Mouse (Mus musculus) embryonic facial prominence, embryonic 11.5 days (tissue): Measurements from ENCODE around the gene Serpinb6b. TPM values are rescaled to one million over a fixed set of nuclear protein-coding genes. Genes with fewer than 3 reads are reported as not detected.
"Not testable (repeated sequence)": the region's sequence is repeated elsewhere in the genome, so short reads cannot be mapped to it uniquely, and the experiment has no call there.

ENCODE experiments used
- ATAC-seq: fragments of 200-750 bp; cut with Nextera tagmentation; replicated peaks from 2 replicates; pipeline ENCODE4 v1.8.0; 2017; ENCODE audit warnings: low read depth; ENCODE audit not compliant: insufficient number of reproducible peaks, low FRiP score, low TSS enrichment
- DNase-seq: peaks from one replicate; pipeline ENCODE4 v3.0.0-alpha.2; 2015; ENCODE audit warnings: low spot score
- H3K27ac ChIP-seq: fragments of 300-500 bp; sonication (generic); replicated peaks from 2 replicates; pipeline ENCODE4 v1.5.1; 2014; ENCODE audit warnings: mild to moderate bottlenecking, low read depth, low read length, control low read depth
- H3K27me3 ChIP-seq: fragments of 300-500 bp; sonication (generic); 2 replicates; pipeline ENCODE4 v1.6.1; 2014; ENCODE audit warnings: mild to moderate bottlenecking, low read length, moderate library complexity, mixed read lengths; ENCODE audit not compliant: control insufficient read depth, insufficient read depth
- H3K36me3 ChIP-seq: fragments of 300-500 bp; sonication (generic); replicated peaks from 2 replicates; pipeline ENCODE4 v1.6.1; 2014; ENCODE audit warnings: low read depth, mild to moderate bottlenecking, low read length, moderate library complexity, mixed read lengths; ENCODE audit not compliant: control insufficient read depth, insufficient read depth
- H3K4me1 ChIP-seq: fragments of 300-500 bp; sonication (generic); 2 replicates; pipeline ENCODE4 v1.6.1; 2014; ENCODE audit warnings: low read length, mixed read lengths; ENCODE audit not compliant: control insufficient read depth, insufficient read depth
- H3K4me2 ChIP-seq: fragments of 300-500 bp; sonication (generic); 2 replicates; pipeline ENCODE4 v1.6.1; 2014; ENCODE audit warnings: low read depth, mild to moderate bottlenecking, control low read depth, low read length, moderate library complexity
- H3K4me3 ChIP-seq: fragments of 300-500 bp; sonication (generic); 2 replicates; pipeline ENCODE4 v1.5.1; 2014; ENCODE audit warnings: low read depth, low read length, control low read depth
- H3K9ac ChIP-seq: fragments of 300-500 bp; sonication (generic); replicated peaks from 2 replicates; pipeline ENCODE4 v1.6.1; 2014; ENCODE audit warnings: mild to moderate bottlenecking, control low read depth, low read length
- H3K9me3 ChIP-seq: fragments of 300-500 bp; sonication (generic); replicated peaks from 2 replicates; pipeline ENCODE4 v1.6.1; 2016; ENCODE audit warnings: mild to moderate bottlenecking, low read length, inconsistent platforms, mixed read lengths; ENCODE audit not compliant: control insufficient read depth
- WGBS: fragments of 180-500 bp; shearing (Covaris S2); extraction: QIAGEN DNeasy Blood & Tissue Kit; methylation state at CpG from one replicate; pipeline ENCODE4 v1.1.7; 2014; 5-methylcytosine and 5-hydroxymethylcytosine counted together
- polyA plus RNA-seq: library from polyadenylated mRNA; unstranded; fragments of >200 nt; fragmentation: Nextera tagmentation; extraction: Ambion mirVana; gene quantifications from 2 replicates; pipeline ENCODE4 v1.2.1, GENCODE M21; 2014

Gene Serpinb6b
- polyA plus RNA-seq, 1 experiment from 2014 or later, result 2.0 TPM

- 78% methylated on average over 4 of the region's 4 CpGs for WGBS
- H3K9me3 ChIP-seq, H3K4me3 ChIP-seq, H3K27ac ChIP-seq, H3K4me2 ChIP-seq, DNase-seq, H3K4me1 ChIP-seq, ATAC-seq, H3K27me3 ChIP-seq, H3K9ac ChIP-seq, H3K36me3 ChIP-seq: not testable (repeated sequence)
Measured at GRCm38 (mm10) chr13:32938275-32938674, 26.7 kb upstream of the Serpinb6b start.

- 81% methylated on average over 3 of the region's 3 CpGs for WGBS
- not testable (repeated sequence) for H3K4me1 ChIP-seq, H3K36me3 ChIP-seq, H3K9ac ChIP-seq, H3K4me3 ChIP-seq, H3K9me3 ChIP-seq, H3K27me3 ChIP-seq, ATAC-seq, DNase-seq, H3K4me2 ChIP-seq, H3K27ac ChIP-seq
Measured at GRCm38 (mm10) chr13:32939191-32939590, 25.8 kb upstream of the Serpinb6b start.

GRCm38 (mm10) chr13:32956537-32956936 lies 8.5 kb upstream of the Serpinb6b start:
- Histone ChIP-seq H3K27me3 (no peaks in the 10 kb centered on the region), H3K9ac (no peak overlapping the region), H3K36me3 (no peaks in the 10 kb centered on the region), H3K9me3 (no peaks in the 10 kb centered on the region), H3K4me1 (no peaks in the 10 kb centered on the region), H3K27ac (no peak overlapping the region), H3K4me3 (no peak overlapping the region), H3K4me2 (no peak overlapping the region)
- 64% methylated on average over 4 of the region's 4 CpGs for WGBS
- DNase-seq (no peak), ATAC-seq (no peak)

GRCm38 (mm10) chr13:32957917-32958316 lies 7.1 kb upstream of the Serpinb6b start:
- Histone ChIP-seq H3K9me3 (no peaks in the 10 kb centered on the region), H3K36me3 (no peaks in the 10 kb centered on the region), H3K4me3 (no peak overlapping the region), H3K4me2 (no peak overlapping the region), H3K9ac (no peak overlapping the region), H3K27ac (no peak overlapping the region), H3K27me3 (no peaks in the 10 kb centered on the region), H3K4me1 (no peaks in the 10 kb centered on the region)
- DNase-seq (no peak), ATAC-seq (no peak)
- 79% methylated on average over 4 of the region's 4 CpGs for WGBS

GRCm38 (mm10) chr13:32958521-32958920 lies 6.5 kb upstream of the Serpinb6b start:
- H3K4me3 ChIP-seq, H3K36me3 ChIP-seq, H3K27ac ChIP-seq, H3K4me1 ChIP-seq, H3K9ac ChIP-seq, H3K27me3 ChIP-seq, H3K9me3 ChIP-seq, DNase-seq, ATAC-seq, H3K4me2 ChIP-seq: not testable (repeated sequence)
- WGBS, result 87% methylated on average over 7 of the region's 7 CpGs

- Histone ChIP-seq H3K27me3 (no peaks in the 10 kb centered on the region), H3K4me1 (no peaks in the 10 kb centered on the region), H3K36me3 (no peaks in the 10 kb centered on the region), H3K4me2 (no peak overlapping the region), H3K27ac (no peak overlapping the region), H3K9me3 (no peaks in the 10 kb centered on the region), H3K9ac (no peak overlapping the region), H3K4me3 (no peak overlapping the region)
- DNase-seq (no peak), ATAC-seq (no peak)
- 89% methylated on average over 9 of the region's 9 CpGs for WGBS
Measured at GRCm38 (mm10) chr13:32963990-32964753, 837 bp upstream of the Serpinb6b start.

- DNase-seq, result no peak
- 63% methylated on average over 5 of the region's 5 CpGs for WGBS
Measured at GRCm38 (mm10) chr13:32966116-32966515, 1.1 kb downstream of the Serpinb6b start.

GRCm38 (mm10) chr13:32967233-32967632 lies 2.2 kb downstream of the Serpinb6b start:
- Histone ChIP-seq H3K4me2 (no peak overlapping the region), H3K4me3 (no peak overlapping the region), H3K36me3 (no peaks in the 10 kb centered on the region), H3K4me1 (no peaks in the 10 kb centered on the region), H3K27ac (no peak overlapping the region), H3K9ac (no peak overlapping the region), H3K27me3 (no peaks in the 10 kb centered on the region), H3K9me3 (no peaks in the 10 kb centered on the region)
- no peak for ATAC-seq
- DNase-seq, result no peak

More at GRCm38 (mm10) chr13:32966116-32966515, 1.1 kb downstream of the Serpinb6b start:
- Histone ChIP-seq H3K9ac (no peak overlapping the region), H3K4me3 (no peak overlapping the region), H3K4me2 (no peak overlapping the region), H3K9me3 (no peaks in the 10 kb centered on the region), H3K27ac (no peak overlapping the region), H3K36me3 (no peaks in the 10 kb centered on the region), H3K27me3 (no peaks in the 10 kb centered on the region), H3K4me1 (no peaks in the 10 kb centered on the region)
- ATAC-seq, result no peak
